Mouse (Mus musculus): ENCODE data around the gene Gm49368. TPM values are rescaled to one million over a fixed set of nuclear protein-coding genes. Genes with fewer than 3 reads are reported as not detected.

Gene Gm49368
- polyA plus RNA-seq, 1 experiment: 0.05 TPM

DNA sequence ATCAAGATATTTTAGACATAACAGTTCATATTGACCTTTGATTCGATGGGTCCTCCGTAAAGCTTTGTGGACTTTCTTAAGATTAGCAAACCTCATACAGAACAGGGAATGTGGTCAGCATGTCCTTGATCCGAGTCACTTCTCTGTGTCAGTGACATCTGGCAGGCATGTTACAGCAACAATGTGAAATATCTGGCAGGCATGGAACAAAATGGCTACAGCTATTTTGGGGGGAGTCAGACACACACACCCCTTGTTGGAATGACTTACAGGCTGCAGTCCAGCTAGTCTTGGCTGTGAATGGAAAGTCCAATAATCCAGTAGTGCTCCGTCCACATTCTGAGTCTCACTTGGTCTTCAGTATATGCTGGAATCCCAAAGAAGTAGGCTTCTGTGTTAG, 38.9 kb upstream of the Gm49368 start:
- Histone ChIP-seq H3K4me3 (ENCODE audit: low read depth, low read length) (no peak overlapping the region), H3K27me3 (ENCODE audit: control insufficient read depth, insufficient read depth, low read length) (no peaks in the 10 kb centered on the region), H3K36me3 (ENCODE audit: control insufficient read depth, insufficient read depth, low read length) (no peaks in the 10 kb centered on the region), H3K27ac (ENCODE audit: insufficient read depth, low read depth, low read length) (no peak overlapping the region), H3K4me1 (ENCODE audit: control insufficient read depth, insufficient read depth, insufficient read length, low read length) (peaks cover 3% of the 10 kb centered on the region; the same call in 1 of the 2 replicates)
- TF ChIP-seq CTCF (IDR thresholded peaks at IDR 0.05; ENCODE audit: extremely low read depth, insufficient read length, insufficient replicate concordance, low read depth, low read length) (no peak), POLR2A (IDR thresholded peaks at IDR 0.05; ENCODE audit: low read depth, low read length) (no peak)
- 87% methylated on average over 4 of the region's 4 CpGs for WGBS

DNA sequence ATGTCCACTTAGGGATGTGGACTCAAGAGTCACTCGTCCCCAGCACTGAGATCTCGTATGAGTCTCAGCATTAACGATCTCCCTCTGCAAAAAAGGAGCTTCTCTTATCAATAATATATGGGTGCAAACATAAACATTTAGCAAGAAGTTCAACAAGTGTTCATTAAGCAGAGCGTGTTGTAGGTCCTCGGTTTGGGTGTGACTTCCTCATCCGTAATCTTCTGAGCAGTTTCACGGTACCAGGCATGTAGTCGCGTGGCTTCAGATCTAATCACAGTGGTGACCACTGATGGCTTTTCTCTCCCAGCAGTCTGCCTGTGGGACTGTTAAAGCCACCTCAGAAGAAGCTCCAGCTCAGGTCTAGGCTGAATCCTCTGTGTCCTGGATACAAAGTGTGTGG, 38.1 kb upstream of the Gm49368 start:
- WGBS: 84% methylated on average over 9 of the region's 9 CpGs
- TF ChIP-seq CTCF (IDR thresholded peaks at IDR 0.05; ENCODE audit: extremely low read depth, insufficient read length, insufficient replicate concordance, low read depth, low read length) (no peak), POLR2A (IDR thresholded peaks at IDR 0.05; ENCODE audit: low read depth, low read length) (no peak)
- Histone ChIP-seq H3K4me3 (ENCODE audit: low read depth, low read length) (no peak overlapping the region), H3K27ac (ENCODE audit: insufficient read depth, low read depth, low read length) (no peak overlapping the region), H3K36me3 (ENCODE audit: control insufficient read depth, insufficient read depth, low read length) (no peaks in the 10 kb centered on the region), H3K27me3 (ENCODE audit: control insufficient read depth, insufficient read depth, low read length) (no peaks in the 10 kb centered on the region), H3K4me1 (ENCODE audit: control insufficient read depth, insufficient read depth, insufficient read length, low read length) (no peaks in the 10 kb centered on the region)

DNA sequence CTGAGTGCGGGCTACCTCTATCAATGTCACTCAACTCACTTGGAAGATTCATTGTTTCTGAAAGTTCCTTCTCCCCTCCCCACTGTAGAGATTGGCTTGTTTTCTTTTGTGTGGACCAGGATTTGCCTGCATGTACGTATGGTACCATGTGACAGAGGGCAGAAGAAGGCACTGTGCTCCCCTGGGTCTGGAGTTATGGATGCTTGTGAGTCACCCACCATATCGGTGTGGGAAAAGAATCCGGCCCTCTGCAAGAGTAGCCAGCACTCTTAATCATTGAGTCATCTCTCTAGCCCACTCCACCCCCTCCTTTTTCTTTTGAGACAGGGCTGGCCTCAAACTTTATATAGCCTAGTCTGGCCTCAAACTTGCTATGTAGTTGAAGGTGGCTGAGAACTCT, 37.6 kb upstream of the Gm49368 start:
- Histone ChIP-seq H3K27ac (ENCODE audit: insufficient read depth, low read depth, low read length) (no peak overlapping the region), H3K36me3 (ENCODE audit: control insufficient read depth, insufficient read depth, low read length) (no peaks in the 10 kb centered on the region), H3K4me3 (ENCODE audit: low read depth, low read length) (no peak overlapping the region), H3K4me1 (ENCODE audit: control insufficient read depth, insufficient read depth, insufficient read length, low read length) (peaks cover 3% of the 10 kb centered on the region; the same call in 1 of the 2 replicates), H3K27me3 (ENCODE audit: control insufficient read depth, insufficient read depth, low read length) (no peaks in the 10 kb centered on the region)
- TF ChIP-seq POLR2A (IDR thresholded peaks at IDR 0.05; ENCODE audit: low read depth, low read length) (no peak), CTCF (IDR thresholded peaks at IDR 0.05; ENCODE audit: extremely low read depth, insufficient read length, insufficient replicate concordance, low read depth, low read length) (no peak)
- 81% methylated on average over 4 of the region's 4 CpGs for WGBS

DNA sequence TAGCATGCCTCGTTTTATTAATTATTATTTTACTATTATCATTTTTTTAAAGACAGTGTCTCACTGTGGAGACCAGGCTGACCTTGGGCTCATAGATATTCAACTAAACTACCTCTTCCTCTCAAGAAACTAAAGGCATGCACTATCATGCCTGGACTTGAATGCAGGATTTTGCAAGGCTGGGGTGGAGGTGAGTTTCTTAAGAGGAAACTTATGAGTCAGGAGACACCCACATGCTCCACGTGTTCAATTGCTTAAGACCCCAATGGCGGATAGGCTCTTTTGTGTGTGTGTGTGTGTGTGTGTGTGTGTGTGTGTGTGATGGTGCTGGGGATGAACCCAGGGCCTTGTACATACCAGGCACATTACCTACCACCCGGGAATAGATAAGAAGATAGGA, 37.1 kb upstream of the Gm49368 start:
- TF ChIP-seq POLR2A (IDR thresholded peaks at IDR 0.05; ENCODE audit: low read depth, low read length) (no peak), CTCF (IDR thresholded peaks at IDR 0.05; ENCODE audit: extremely low read depth, insufficient read length, insufficient replicate concordance, low read depth, low read length) (no peak)
- 77% methylated on average over 4 of the region's 4 CpGs for WGBS

DNA sequence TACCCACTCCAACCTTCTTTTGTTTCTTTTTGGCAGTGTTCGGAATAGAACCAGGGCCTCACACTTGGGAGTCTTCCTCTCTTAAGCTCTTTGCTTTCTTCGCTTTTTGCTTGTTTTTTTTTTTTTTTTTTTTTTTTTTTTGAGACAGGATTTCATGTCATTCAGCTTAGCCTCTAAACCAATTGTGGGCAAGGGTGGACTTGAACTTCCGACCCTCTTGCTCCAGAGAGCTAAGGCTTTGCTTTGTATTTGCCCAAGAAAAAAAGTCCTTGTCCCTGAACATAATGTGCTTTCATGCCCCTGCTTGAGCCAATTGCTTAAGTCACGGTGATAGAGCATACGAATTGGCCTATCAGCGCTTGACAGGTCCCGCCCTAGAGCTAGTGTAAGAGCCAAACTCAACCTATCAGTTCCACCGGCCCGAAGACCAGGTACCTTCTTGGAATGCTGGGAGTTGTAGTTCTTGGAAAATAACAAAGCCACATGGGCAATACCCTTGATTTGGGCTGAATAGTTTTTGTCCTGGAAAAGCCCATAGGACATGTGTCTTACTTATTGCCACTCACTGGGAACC, 31.0 kb upstream of the Gm49368 start:
- TF ChIP-seq POLR2A (IDR thresholded peaks at IDR 0.05; ENCODE audit: low read depth, low read length) (no peak), CTCF (IDR thresholded peaks at IDR 0.05; ENCODE audit: extremely low read depth, insufficient read length, insufficient replicate concordance, low read depth, low read length) (no peak)
- no peak overlapping the region for H3K4me3 ChIP-seq (ENCODE audit: low read depth, low read length)
- H3K27me3 ChIP-seq (ENCODE audit: control insufficient read depth, insufficient read depth, low read length): no peaks in the 10 kb centered on the region
- peak overlapping the region; percentile 100 for H3K27ac ChIP-seq (ENCODE audit: insufficient read depth, low read depth, low read length)
- no peaks in the 10 kb centered on the region for H3K36me3 ChIP-seq (ENCODE audit: control insufficient read depth, insufficient read depth, low read length)
- 28% methylated on average over 9 of the region's 9 CpGs for WGBS
- H3K4me1 ChIP-seq (ENCODE audit: control insufficient read depth, insufficient read depth, insufficient read length, low read length): peaks cover 18% of the 10 kb centered on the region; the same call in 1 of the 2 replicates

More for the DNA sequence above, 37.1 kb upstream of the Gm49368 start:
- H3K27ac ChIP-seq (ENCODE audit: insufficient read depth, low read depth, low read length): no peak overlapping the region
- H3K4me3 ChIP-seq (ENCODE audit: low read depth, low read length): no peak overlapping the region
- H3K4me1 ChIP-seq (ENCODE audit: control insufficient read depth, insufficient read depth, insufficient read length, low read length): peaks cover 3% of the 10 kb centered on the region; the same call in 1 of the 2 replicates
- H3K27me3 ChIP-seq (ENCODE audit: control insufficient read depth, insufficient read depth, low read length): no peaks in the 10 kb centered on the region
- no peaks in the 10 kb centered on the region for H3K36me3 ChIP-seq (ENCODE audit: control insufficient read depth, insufficient read depth, low read length)

DNA sequence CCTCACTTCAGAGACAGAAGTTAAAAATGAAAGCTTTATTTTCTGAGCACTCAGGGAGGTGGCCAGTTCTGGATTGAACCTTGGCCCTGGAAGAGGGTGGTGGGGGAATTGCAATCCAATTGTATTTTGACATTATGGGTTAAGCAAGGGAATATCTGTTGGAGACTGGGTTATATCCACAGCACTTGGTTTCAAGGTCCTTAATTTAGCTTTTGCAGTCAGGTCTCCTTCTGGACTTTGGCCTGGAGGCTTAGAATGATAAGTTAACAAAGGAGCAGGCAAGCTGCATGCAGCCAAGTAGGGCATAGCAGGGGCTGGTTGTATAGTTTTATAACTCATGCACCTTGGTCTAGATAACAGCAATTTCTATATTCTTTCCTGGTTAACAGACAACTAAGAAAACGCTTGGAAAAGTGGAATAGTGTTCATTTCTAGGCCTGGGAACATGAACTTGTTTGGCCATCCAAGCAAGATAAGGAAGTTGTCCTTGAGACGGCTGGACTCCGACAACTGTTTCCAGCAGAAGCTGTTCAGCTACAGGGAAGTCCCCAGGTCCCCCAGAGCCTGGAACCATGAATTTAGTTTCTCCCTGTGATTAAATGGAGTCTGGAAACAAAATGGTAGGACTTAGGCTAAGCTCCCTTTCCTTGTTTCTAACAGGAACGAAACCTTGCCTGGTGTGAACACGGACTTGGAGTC, 30.0 kb upstream of the Gm49368 start:
- Histone ChIP-seq H3K4me1 (ENCODE audit: control insufficient read depth, insufficient read depth, insufficient read length, low read length) (peaks cover 18% of the 10 kb centered on the region; the same call in 1 of the 2 replicates), H3K4me3 (ENCODE audit: low read depth, low read length) (peak overlapping the region; percentile 34; the same call in 1 of the 2 replicates), H3K36me3 (ENCODE audit: control insufficient read depth, insufficient read depth, low read length) (no peaks in the 10 kb centered on the region), H3K27ac (ENCODE audit: insufficient read depth, low read depth, low read length) (peak overlapping the region; percentile 100), H3K27me3 (ENCODE audit: control insufficient read depth, insufficient read depth, low read length) (no peaks in the 10 kb centered on the region)
- 20% methylated on average over 5 of the region's 5 CpGs for WGBS
- no peak for TF ChIP-seq POLR2A (IDR thresholded peaks at IDR 0.05; ENCODE audit: low read depth, low read length)
- TF ChIP-seq CTCF (IDR thresholded peaks at IDR 0.05; ENCODE audit: extremely low read depth, insufficient read length, insufficient replicate concordance, low read depth, low read length): no peak

DNA sequence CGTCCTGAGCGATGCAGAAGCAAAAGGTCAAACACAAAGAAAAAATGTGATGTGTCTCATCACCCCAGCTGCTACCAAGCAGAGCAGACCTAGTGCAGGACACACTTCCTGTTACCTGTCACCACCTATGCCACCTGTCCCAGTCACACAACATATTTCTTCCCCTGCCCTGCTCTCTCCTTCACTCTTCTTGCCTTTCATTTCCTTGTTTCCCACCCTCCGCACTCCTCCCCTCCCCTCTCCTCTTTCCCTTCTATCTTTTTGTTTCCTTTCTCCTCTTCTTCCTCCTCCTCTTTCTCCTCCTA, 29.5 kb upstream of the Gm49368 start:
- Histone ChIP-seq H3K4me3 (ENCODE audit: low read depth, low read length) (no peak overlapping the region), H3K4me1 (ENCODE audit: control insufficient read depth, insufficient read depth, insufficient read length, low read length) (peaks cover 18% of the 10 kb centered on the region; the same call in 1 of the 2 replicates), H3K27ac (ENCODE audit: insufficient read depth, low read depth, low read length) (peak overlapping the region; percentile 99), H3K27me3 (ENCODE audit: control insufficient read depth, insufficient read depth, low read length) (no peaks in the 10 kb centered on the region), H3K36me3 (ENCODE audit: control insufficient read depth, insufficient read depth, low read length) (no peaks in the 10 kb centered on the region)
- WGBS: 29% methylated on average over 3 of the region's 3 CpGs
- TF ChIP-seq POLR2A (IDR thresholded peaks at IDR 0.05; ENCODE audit: low read depth, low read length): no peak
- TF ChIP-seq CTCF (IDR thresholded peaks at IDR 0.05; ENCODE audit: extremely low read depth, insufficient read length, insufficient replicate concordance, low read depth, low read length): no peak

All from small intestine, adult 2 months (tissue).